Mouse (Mus musculus): ENCODE results near the gene Tfdp1. TPM values are rescaled to one million over a fixed set of nuclear protein-coding genes. Genes with fewer than 3 reads are reported as not detected.

Tfdp1 gene
- polyA plus RNA-seq, 1 experiment = 124 TPM

DNA sequence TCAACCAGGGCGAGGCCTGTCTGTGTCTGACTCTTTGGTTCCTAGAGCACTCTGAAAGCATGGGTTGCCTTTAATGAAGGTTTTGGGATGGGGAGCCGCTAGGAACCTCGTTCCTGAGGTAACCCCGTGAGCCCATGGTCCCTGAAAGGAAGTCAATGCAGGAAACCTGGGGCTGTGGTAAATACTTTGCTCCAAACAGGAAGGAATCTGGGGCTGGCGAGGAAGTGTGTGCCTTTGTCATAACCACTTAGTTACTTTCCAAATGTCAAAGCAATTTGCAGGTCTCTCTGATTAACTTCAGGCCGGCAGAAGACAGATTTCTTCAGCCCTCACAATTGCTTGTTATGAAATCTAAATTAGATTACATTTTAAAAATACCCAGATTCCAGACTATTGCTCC is 88.8 kb downstream of the Tfdp1 start:
- Histone ChIP-seq H3K27me3 (ENCODE audit: control insufficient read depth, insufficient read depth, insufficient read length) (peaks cover 55% of the 10 kb centered on the region), H3K79me2 (ENCODE audit: control insufficient read depth, insufficient read depth) (no peaks in the 10 kb centered on the region), H3K36me3 (ENCODE audit: control insufficient read depth, insufficient read depth) (no peaks in the 10 kb centered on the region), H3K79me3 (ENCODE audit: low read depth) (no peaks in the 10 kb centered on the region), H3ac (ENCODE audit: control insufficient read depth, insufficient read length, low read depth) (no peak overlapping the region), H3K4me3 (ENCODE audit: insufficient read depth, poor library complexity, severe bottlenecking) (no peak overlapping the region)
- TF ChIP-seq USF1 (IDR thresholded peaks at IDR 0.05; ENCODE audit: low read depth) (no peak), MYOG (IDR thresholded peaks at IDR 0.05; ENCODE audit: control insufficient read depth, extremely low read depth, insufficient read length) (no peak), CEBPB (IDR thresholded peaks at IDR 0.05; ENCODE audit: low read depth) (no peak), MAX (IDR thresholded peaks at IDR 0.05) (no peak), CTCF (IDR thresholded peaks at IDR 0.05; ENCODE audit: control insufficient read depth, insufficient read depth, insufficient read length) (no peak), FOSL1 (IDR thresholded peaks at IDR 0.05; ENCODE audit: insufficient read depth, low read length, poor library complexity, severe bottlenecking) (no peak), MYOD1 (IDR thresholded peaks at IDR 0.05; ENCODE audit: control insufficient read depth, insufficient read length, low read depth) (no peak)

Other genes with a start within 250 kb of the Tfdp1 start
- 23.6 TPM for gene Pcid2, start 233.3 kb upstream of the Tfdp1 start, polyA plus RNA-seq (2012; fragmentation: generic; extraction: Trizol)
- 37.3 TPM for gene Cul4a, start 233.1 kb upstream of the Tfdp1 start, polyA plus RNA-seq (2012; fragmentation: generic; extraction: Trizol)
- 352 TPM for gene Lamp1, start 179.6 kb upstream of the Tfdp1 start, polyA plus RNA-seq (2012; fragmentation: generic; extraction: Trizol)
- 3.5 TPM for gene Grtp1, start 138.1 kb upstream of the Tfdp1 start, polyA plus RNA-seq (2012; fragmentation: generic; extraction: Trizol)
- 0.04 TPM for gene Adprhl1, start 84.6 kb upstream of the Tfdp1 start, polyA plus RNA-seq (2012; fragmentation: generic; extraction: Trizol)
- 12.2 TPM for gene Dcun1d2, start 50.6 kb upstream of the Tfdp1 start, polyA plus RNA-seq (2012; fragmentation: generic; extraction: Trizol)
- 11.9 TPM for gene Tmco3, start 50.6 kb upstream of the Tfdp1 start, polyA plus RNA-seq (2012; fragmentation: generic; extraction: Trizol)
- gene Atp4b, start 58.1 kb downstream of the Tfdp1 start, polyA plus RNA-seq (2012; fragmentation: generic; extraction: Trizol) = not detected
- gene Grk1, start 66.3 kb downstream of the Tfdp1 start, polyA plus RNA-seq (2012; fragmentation: generic; extraction: Trizol) = not detected
- not detected for gene Tmem255b, start 96.4 kb downstream of the Tfdp1 start, polyA plus RNA-seq (2012; fragmentation: generic; extraction: Trizol)
- gene Gas6, start 155.7 kb downstream of the Tfdp1 start, polyA plus RNA-seq (2012; fragmentation: generic; extraction: Trizol) = 0.73 TPM
- not detected for gene 1700029H14Rik, start 223.7 kb downstream of the Tfdp1 start, polyA plus RNA-seq (2012; fragmentation: generic; extraction: Trizol)